Mouse (Mus musculus): ENCODE data around the gene Arpc2. TPM values are rescaled to one million over a fixed set of nuclear protein-coding genes. Genes with fewer than 3 reads are reported as not detected.
A peak's percentile ranks its signal among the peaks of the same experiment; 100 is the strongest.
"Not testable (repeated sequence)": the region's sequence is repeated elsewhere in the genome, so short reads cannot be mapped to it uniquely, and the experiment has no call there.

Arpc2 gene
- total RNA-seq, 2 experiments from 2014 or later: 69.4 to 228 TPM

GRCm38 (mm10) chr1:74280591-74281325 is 44.9 kb downstream of the Arpc2 start:
- ATAC-seq (replicated peaks; ENCODE audit: low FRiP score, poor library complexity, severe bottlenecking): no peak

- ATAC-seq (replicated peaks; ENCODE audit: low FRiP score, poor library complexity, severe bottlenecking): no peak
Observed at GRCm38 (mm10) chr1:74281372-74281771, 45.5 kb downstream of the Arpc2 start.

GRCm38 (mm10) chr1:74281886-74282285 is 46.0 kb downstream of the Arpc2 start:
- ATAC-seq (replicated peaks; ENCODE audit: low FRiP score, poor library complexity, severe bottlenecking): no peak

- no peak for ATAC-seq (replicated peaks; ENCODE audit: low FRiP score, poor library complexity, severe bottlenecking)
Observed at GRCm38 (mm10) chr1:74282896-74283625, 47.2 kb downstream of the Arpc2 start.

- ATAC-seq (replicated peaks; ENCODE audit: low FRiP score, poor library complexity, severe bottlenecking): no peak
Observed at GRCm38 (mm10) chr1:74283686-74284463, 48.0 kb downstream of the Arpc2 start.

- ATAC-seq (replicated peaks; ENCODE audit: low FRiP score, poor library complexity, severe bottlenecking): peak; percentile 92
Observed at GRCm38 (mm10) chr1:74284543-74285160, 48.8 kb downstream of the Arpc2 start, which contains the start of the genes Aamp and Pnkd. Gene Aamp, minus strand, starts transcription at chr1:74284738. Gene Pnkd, plus strand, starts transcription at chr1:74284930.

- ATAC-seq (replicated peaks; ENCODE audit: low FRiP score, poor library complexity, severe bottlenecking): no peak
Observed at GRCm38 (mm10) chr1:74285212-74286010, 49.5 kb downstream of the Arpc2 start.

- not testable (repeated sequence) for ATAC-seq (replicated peaks; ENCODE audit: low FRiP score, poor library complexity, severe bottlenecking)
Observed at GRCm38 (mm10) chr1:74286869-74287607, 51.2 kb downstream of the Arpc2 start.

GRCm38 (mm10) chr1:74288327-74288726 is 52.4 kb downstream of the Arpc2 start:
- no peak for ATAC-seq (replicated peaks; ENCODE audit: low FRiP score, poor library complexity, severe bottlenecking)

- no peak for ATAC-seq (replicated peaks; ENCODE audit: low FRiP score, poor library complexity, severe bottlenecking)
Observed at GRCm38 (mm10) chr1:74289248-74289647, 53.4 kb downstream of the Arpc2 start.

- ATAC-seq (replicated peaks; ENCODE audit: low FRiP score, poor library complexity, severe bottlenecking): no peak
Observed at GRCm38 (mm10) chr1:74289740-74290139, 53.9 kb downstream of the Arpc2 start.

- ATAC-seq (replicated peaks; ENCODE audit: low FRiP score, poor library complexity, severe bottlenecking): no peak
Observed at GRCm38 (mm10) chr1:74290141-74290540, 54.3 kb downstream of the Arpc2 start.

- no peak for ATAC-seq (replicated peaks; ENCODE audit: low FRiP score, poor library complexity, severe bottlenecking)
Observed at GRCm38 (mm10) chr1:74292331-74293020, 56.6 kb downstream of the Arpc2 start.

GRCm38 (mm10) chr1:74293306-74293960 is 57.5 kb downstream of the Arpc2 start:
- ATAC-seq (replicated peaks; ENCODE audit: low FRiP score, poor library complexity, severe bottlenecking): no peak

GRCm38 (mm10) chr1:74294090-74294643 is 58.3 kb downstream of the Arpc2 start:
- no peak for ATAC-seq (replicated peaks; ENCODE audit: low FRiP score, poor library complexity, severe bottlenecking)

- no peak for ATAC-seq (replicated peaks; ENCODE audit: low FRiP score, poor library complexity, severe bottlenecking)
Observed at GRCm38 (mm10) chr1:74294733-74295455, 59.0 kb downstream of the Arpc2 start.

All from erythroid progenitor cell, adult 5-6 weeks (primary cell).